Mouse (Mus musculus): Measurements from ENCODE around the gene Phb2. TPM values are rescaled to one million over a fixed set of nuclear protein-coding genes. Genes with fewer than 3 reads are reported as not detected.

Gene Phb2
- polyA plus RNA-seq, 1 experiment from 2014 or later: 318 TPM

DNA sequence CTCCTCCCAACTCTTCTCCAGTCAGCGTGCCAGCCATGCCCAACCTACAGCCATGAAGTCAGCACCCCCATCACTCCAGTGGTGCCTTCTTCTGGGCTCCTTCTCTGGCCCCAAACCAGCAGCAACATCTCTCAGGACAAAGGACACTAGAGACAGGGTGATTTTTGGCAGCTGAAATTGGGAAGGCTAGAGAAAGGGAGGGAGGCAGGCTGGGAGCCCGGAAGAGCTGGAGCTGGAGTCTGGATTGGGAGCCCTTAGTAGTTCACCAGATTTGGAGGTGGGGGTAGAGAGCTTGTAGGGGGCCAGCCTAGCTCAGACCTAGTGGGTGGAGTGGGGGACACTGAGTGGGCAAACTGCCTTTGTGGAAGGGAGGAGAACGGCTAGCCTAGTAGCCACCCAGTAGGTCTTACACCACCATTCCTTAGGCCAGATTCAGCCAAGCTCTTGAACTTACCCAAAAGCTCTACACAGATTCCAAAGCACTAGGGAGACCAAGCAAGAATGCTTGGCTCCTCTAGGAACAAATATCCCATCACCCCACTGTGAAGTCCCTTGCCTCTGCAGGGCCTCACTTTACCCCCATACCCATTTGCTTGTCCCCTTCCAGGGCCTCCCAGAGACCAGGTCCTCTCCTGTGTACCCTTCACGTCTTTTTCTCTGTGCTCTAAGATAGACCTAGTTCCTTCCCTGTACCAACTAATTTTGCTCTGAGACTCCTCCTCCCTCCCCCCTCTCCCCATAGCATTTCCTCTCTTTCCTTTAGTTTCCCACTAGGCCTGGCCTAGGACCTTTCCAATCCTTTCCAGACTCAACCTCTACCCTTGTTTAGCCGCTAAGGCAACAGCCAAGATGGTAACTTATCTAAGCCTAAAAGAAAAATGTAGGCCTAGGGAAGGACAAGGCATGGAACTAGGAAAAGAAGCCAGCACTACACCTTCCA is 46.0 kb downstream of the Phb2 start:
- no peaks in the 10 kb centered on the region for H3K9me3 ChIP-seq (ENCODE audit: control insufficient read depth, low read length)
- peak overlapping the region; percentile 88 for H3K4me3 ChIP-seq (ENCODE audit: low read depth, low read length)
- 28% methylated on average over 5 of the region's 5 CpGs for WGBS
- peaks cover 9% of the 10 kb centered on the region for H3K4me1 ChIP-seq (replicated peaks; ENCODE audit: control insufficient read depth, insufficient read depth, low read length)
- peak; percentile 73 for DNase-seq (ENCODE audit: low spot score)
- peak overlapping the region; percentile 79 for H3K4me2 ChIP-seq (replicated peaks; ENCODE audit: low read depth, low read length)
- H3K27me3 ChIP-seq (ENCODE audit: control insufficient read depth, insufficient read depth, low read length): peaks cover 2% of the 10 kb centered on the region; the same call in 1 of the 2 replicates
- H3K27ac ChIP-seq (ENCODE audit: low read depth, low read length): peak overlapping the region; percentile 96
- no peaks in the 10 kb centered on the region for H3K36me3 ChIP-seq (ENCODE audit: control insufficient read depth, insufficient read depth, low read length)
- ATAC-seq (ENCODE audit: low FRiP score): peak; percentile 12; the same call in 1 of the 2 replicates
- H3K9ac ChIP-seq (ENCODE audit: low read depth, low read length): peak overlapping the region; percentile 88

DNA sequence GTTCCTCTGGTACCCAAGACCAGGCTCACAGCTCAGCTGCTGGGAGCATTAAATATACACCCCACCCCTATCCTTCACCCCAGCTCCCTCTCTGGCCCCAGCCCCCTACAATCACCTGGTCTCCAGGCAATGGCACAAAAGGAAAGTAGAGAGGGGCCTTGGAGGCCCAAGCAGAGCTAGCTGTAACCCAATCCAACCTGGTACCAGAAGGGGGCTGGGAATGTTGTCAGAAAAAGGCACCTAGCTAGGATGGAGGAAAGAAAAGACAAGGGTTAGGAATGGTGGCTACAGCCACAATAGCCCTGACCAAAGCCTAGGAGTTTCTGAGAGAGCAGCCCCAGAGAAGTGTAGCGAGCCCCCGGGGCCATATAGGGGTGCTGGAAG is 46.7 kb downstream of the Phb2 start:
- Histone ChIP-seq H3K9me3 (ENCODE audit: control insufficient read depth, low read length) (no peaks in the 10 kb centered on the region), H3K36me3 (ENCODE audit: control insufficient read depth, insufficient read depth, low read length) (no peaks in the 10 kb centered on the region), H3K27ac (ENCODE audit: low read depth, low read length) (peak overlapping the region; percentile 96; the same call in 1 of the 2 replicates), H3K9ac (ENCODE audit: low read depth, low read length) (no peak overlapping the region), H3K27me3 (ENCODE audit: control insufficient read depth, insufficient read depth, low read length) (peaks cover 2% of the 10 kb centered on the region; the same call in 1 of the 2 replicates), H3K4me2 (replicated peaks; ENCODE audit: low read depth, low read length) (peak overlapping the region; percentile 9; the same call in 1 of the 2 replicates), H3K4me3 (ENCODE audit: low read depth, low read length) (no peak overlapping the region), H3K4me1 (replicated peaks; ENCODE audit: control insufficient read depth, insufficient read depth, low read length) (peaks cover 7% of the 10 kb centered on the region)
- ATAC-seq (ENCODE audit: low FRiP score): no peak
- WGBS: 56% methylated on average over 2 of the region's 2 CpGs
- DNase-seq (ENCODE audit: low spot score): no peak

DNA sequence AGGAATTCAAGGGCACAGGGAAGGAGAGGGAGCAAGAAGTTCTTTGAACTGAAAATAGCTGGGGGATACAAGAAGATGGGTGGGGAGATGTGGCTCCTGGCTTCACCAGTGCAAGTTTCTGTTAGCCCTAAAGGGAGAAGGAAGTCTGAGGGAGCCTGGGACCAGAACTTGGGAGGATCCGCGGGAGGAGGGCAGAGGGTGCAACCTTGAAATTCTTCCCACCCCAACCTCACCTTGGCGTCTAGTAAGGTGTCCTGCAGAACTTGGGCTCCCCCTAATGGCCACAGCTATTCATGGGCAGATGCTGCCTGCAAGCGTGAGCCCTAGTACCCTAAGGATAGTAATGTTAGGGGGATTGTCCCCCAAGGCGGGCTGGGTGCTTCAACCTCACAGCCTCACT is 47.1 kb downstream of the Phb2 start:
- no peak overlapping the region for H3K27ac ChIP-seq (ENCODE audit: low read depth, low read length)
- no peaks in the 10 kb centered on the region for H3K9me3 ChIP-seq (ENCODE audit: control insufficient read depth, low read length)
- DNase-seq (ENCODE audit: low spot score) (peak; percentile 84), ATAC-seq (ENCODE audit: low FRiP score) (no peak)
- H3K4me1 ChIP-seq (replicated peaks; ENCODE audit: control insufficient read depth, insufficient read depth, low read length): peaks cover 7% of the 10 kb centered on the region
- H3K4me2 ChIP-seq (replicated peaks; ENCODE audit: low read depth, low read length): peak overlapping the region; percentile 9; the same call in 1 of the 2 replicates
- H3K27me3 ChIP-seq (ENCODE audit: control insufficient read depth, insufficient read depth, low read length): peaks cover 2% of the 10 kb centered on the region; the same call in 1 of the 2 replicates
- no peak overlapping the region for H3K4me3 ChIP-seq (ENCODE audit: low read depth, low read length)
- no peak overlapping the region for H3K9ac ChIP-seq (ENCODE audit: low read depth, low read length)
- H3K36me3 ChIP-seq (ENCODE audit: control insufficient read depth, insufficient read depth, low read length): no peaks in the 10 kb centered on the region
- 2% methylated on average over 5 of the region's 5 CpGs for WGBS

DNA sequence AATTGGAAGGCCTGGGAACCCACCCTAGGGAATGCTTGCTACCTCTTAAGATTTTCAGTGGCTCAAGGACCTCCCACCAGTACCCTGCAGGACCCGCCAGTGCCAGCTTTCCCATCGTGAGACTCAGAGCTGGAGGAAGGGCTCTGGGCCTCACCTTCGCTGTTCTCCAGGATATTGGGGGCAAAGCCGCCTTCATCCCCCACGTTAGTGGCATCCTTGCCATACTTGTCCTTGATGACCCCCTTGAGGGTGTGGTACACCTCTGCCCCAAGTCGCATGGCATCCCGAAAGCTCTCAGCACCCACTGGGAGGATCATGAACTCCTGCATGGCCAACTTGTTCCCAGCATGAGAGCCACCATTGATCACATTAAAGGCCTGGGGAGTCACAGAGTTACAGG is 53.8 kb downstream of the Phb2 start:
- DNase-seq (ENCODE audit: low spot score) (no peak), ATAC-seq (ENCODE audit: low FRiP score) (no peak)
- no peak overlapping the region for H3K4me3 ChIP-seq (ENCODE audit: low read depth, low read length)
- H3K27me3 ChIP-seq (ENCODE audit: control insufficient read depth, insufficient read depth, low read length): peaks cover 4% of the 10 kb centered on the region
- no peak overlapping the region for H3K4me2 ChIP-seq (replicated peaks; ENCODE audit: low read depth, low read length)
- H3K36me3 ChIP-seq (ENCODE audit: control insufficient read depth, insufficient read depth, low read length): no peaks in the 10 kb centered on the region
- no peak overlapping the region for H3K9ac ChIP-seq (ENCODE audit: low read depth, low read length)
- 81% methylated on average over 7 of the region's 7 CpGs for WGBS
- no peak overlapping the region for H3K27ac ChIP-seq (ENCODE audit: low read depth, low read length)
- no peaks in the 10 kb centered on the region; the same call in 1 of the 2 replicates for H3K4me1 ChIP-seq (replicated peaks; ENCODE audit: control insufficient read depth, insufficient read depth, low read length)
- no peaks in the 10 kb centered on the region for H3K9me3 ChIP-seq (ENCODE audit: control insufficient read depth, low read length)

MicroRNA genes within 50 kb of the gene (microRNA counts, 519-probe panel; counts per million panel counts)
- microRNA mmu-miR-141 (1,615 counts per million, percentile 3 among the panel's probes with 10 or more counts), microRNA mmu-miR-200c (4,101 counts per million, percentile 39 among the panel's probes with 10 or more counts)

Other genes with a start within 250 kb of the Phb2 start
- gene Clstn3, start 247.5 kb upstream of the Phb2 start, polyA plus RNA-seq (2014; fragmentation: Nextera tagmentation; extraction: Ambion mirVana): 10.2 and 11.9 TPM in 2 replicates
- gene C1rl, start 219.2 kb upstream of the Phb2 start, polyA plus RNA-seq (2014; fragmentation: Nextera tagmentation; extraction: Ambion mirVana): 0.11 and 0.15 TPM in 2 replicates
- gene C1ra, start 199.9 kb upstream of the Phb2 start, polyA plus RNA-seq (2014; fragmentation: Nextera tagmentation; extraction: Ambion mirVana): 0.08 and 0.20 TPM in 2 replicates
- gene C1s1, start 170.0 kb upstream of the Phb2 start, polyA plus RNA-seq (2014; fragmentation: Nextera tagmentation; extraction: Ambion mirVana): 0.29 and 0.86 TPM in 2 replicates
- not detected in 2 replicates for gene C1rb, start 142.0 kb upstream of the Phb2 start, polyA plus RNA-seq (2014; fragmentation: Nextera tagmentation; extraction: Ambion mirVana)
- gene C1s2, start 76.3 kb upstream of the Phb2 start, polyA plus RNA-seq (2014; fragmentation: Nextera tagmentation; extraction: Ambion mirVana): 0.10 TPM in 1 of 2 replicates, not detected in the other
- 37.5 and 43.2 TPM in 2 replicates for gene Lpcat3, start 49.3 kb upstream of the Phb2 start, polyA plus RNA-seq (2014; fragmentation: Nextera tagmentation; extraction: Ambion mirVana)
- gene Emg1, start 158 bp upstream of the Phb2 start, polyA plus RNA-seq (2014; fragmentation: Nextera tagmentation; extraction: Ambion mirVana): 196 and 203 TPM in 2 replicates
- 7.1 and 7.9 TPM in 2 replicates for gene Ptpn6, start 26.4 kb downstream of the Phb2 start, polyA plus RNA-seq (2014; fragmentation: Nextera tagmentation; extraction: Ambion mirVana)
- gene Grcc10, start 29.0 kb downstream of the Phb2 start, polyA plus RNA-seq (2014; fragmentation: Nextera tagmentation; extraction: Ambion mirVana): 553 and 590 TPM in 2 replicates
- not detected in 2 replicates for gene Gm45234, start 43.7 kb downstream of the Phb2 start, polyA plus RNA-seq (2014; fragmentation: Nextera tagmentation; extraction: Ambion mirVana)
- gene Atn1, start 44.2 kb downstream of the Phb2 start, polyA plus RNA-seq (2014; fragmentation: Nextera tagmentation; extraction: Ambion mirVana): 9.2 and 12.7 TPM in 2 replicates
- 5.9 and 7.1 TPM in 2 replicates for gene Eno2, start 57.3 kb downstream of the Phb2 start, polyA plus RNA-seq (2014; fragmentation: Nextera tagmentation; extraction: Ambion mirVana)
- gene Lrrc23, start 67.4 kb downstream of the Phb2 start, polyA plus RNA-seq (2014; fragmentation: Nextera tagmentation; extraction: Ambion mirVana): 4.1 and 4.7 TPM in 2 replicates
- 4.8 and 6.7 TPM in 2 replicates for gene Spsb2, start 96.3 kb downstream of the Phb2 start, polyA plus RNA-seq (2014; fragmentation: Nextera tagmentation; extraction: Ambion mirVana)
- gene Tpi1, start 102.0 kb downstream of the Phb2 start, polyA plus RNA-seq (2014; fragmentation: Nextera tagmentation; extraction: Ambion mirVana): 618 and 653 TPM in 2 replicates
- 127 and 134 TPM in 2 replicates for gene Usp5, start 117.1 kb downstream of the Phb2 start, polyA plus RNA-seq (2014; fragmentation: Nextera tagmentation; extraction: Ambion mirVana)
- 185 and 193 TPM in 2 replicates for gene Cdca3, start 117.2 kb downstream of the Phb2 start, polyA plus RNA-seq (2014; fragmentation: Nextera tagmentation; extraction: Ambion mirVana)
- 0.22 and 0.64 TPM in 2 replicates for gene Gnb3, start 127.9 kb downstream of the Phb2 start, polyA plus RNA-seq (2014; fragmentation: Nextera tagmentation; extraction: Ambion mirVana)
- gene P3h3, start 145.4 kb downstream of the Phb2 start, polyA plus RNA-seq (2014; fragmentation: Nextera tagmentation; extraction: Ambion mirVana): 12.1 and 14.7 TPM in 2 replicates
- 1.9 and 2.3 TPM in 2 replicates for gene Gpr162, start 151.6 kb downstream of the Phb2 start, polyA plus RNA-seq (2014; fragmentation: Nextera tagmentation; extraction: Ambion mirVana)
- gene Cd4, start 175.9 kb downstream of the Phb2 start, polyA plus RNA-seq (2014; fragmentation: Nextera tagmentation; extraction: Ambion mirVana): 0.19 TPM in 1 of 2 replicates, not detected in the other
- 1.2 and 2.5 TPM in 2 replicates for gene Lag3, start 199.4 kb downstream of the Phb2 start, polyA plus RNA-seq (2014; fragmentation: Nextera tagmentation; extraction: Ambion mirVana)
- 321 and 337 TPM in 2 replicates for gene Ptms, start 207.8 kb downstream of the Phb2 start, polyA plus RNA-seq (2014; fragmentation: Nextera tagmentation; extraction: Ambion mirVana)
- gene Mlf2, start 219.1 kb downstream of the Phb2 start, polyA plus RNA-seq (2014; fragmentation: Nextera tagmentation; extraction: Ambion mirVana): 443 and 465 TPM in 2 replicates

Data from hindbrain, embryonic 11.5 days (tissue).